Mouse (Mus musculus) heart, postnatal 36 days (tissue): ENCODE data around the gene Gm44503. TPM values are rescaled to one million over a fixed set of nuclear protein-coding genes. Genes with fewer than 3 reads are reported as not detected.

Source experiments
- microRNA-seq, 2 experiments: library from miRNA; unstranded; fragments of <30 nt; microRNA quantifications; one replicate each; pipeline ENCODE4 v1.2.0; 2021; ENCODE audit warnings: borderline number of aligned reads in 2 of 2
- total RNA-seq, 2 experiments: library from RNA; stranded (reverse); gene quantifications; 2 replicates each; pipeline ENCODE4 v1.2.3; 2021

Gene Gm44503
- total RNA-seq, 2 experiments from 2014 or later, result not detected

Small RNA genes lying within 50 kb of the gene (microRNA-seq; reads per million reads assigned to microRNA genes)
- gene Gm27353, result 0 reads per million in 2 experiments

Other genes starting within 250 kb of the Gm44503 start
- under 1 TPM; 0.30 to 0.33 TPM for gene Prtg, start 152.0 kb upstream of the Gm44503 start, total RNA-seq
- 10 to 100 TPM; 11.9 to 12.5 TPM for gene Pygo1, start 33.2 kb upstream of the Gm44503 start, total RNA-seq
- gene Dyx1c1, start 67 bp upstream of the Gm44503 start, total RNA-seq, result under 1 TPM; 0.50 to 0.84 TPM
- gene Ccpg1os, start 26.5 kb downstream of the Gm44503 start, total RNA-seq, result 1 to 10 TPM; 8.9 to 9.7 TPM
- gene Ccpg1, start 26.6 kb downstream of the Gm44503 start, total RNA-seq, result 10 to 100 TPM; 81.3 to 92.5 TPM
- gene Pigb, start 81.5 kb downstream of the Gm44503 start, total RNA-seq, result 1 to 10 TPM; 2.0 to 2.4 TPM
- gene Rab27a, start 86.0 kb downstream of the Gm44503 start, total RNA-seq, result 1 to 10 TPM; 3.6 to 4.4 TPM
- not detected for gene Khdc3, start 143.0 kb downstream of the Gm44503 start, total RNA-seq
- not detected for gene Gm20509, start 143.6 kb downstream of the Gm44503 start, total RNA-seq
- 10 to 100 TPM; 50.5 to 50.8 TPM for gene Rsl24d1, start 154.6 kb downstream of the Gm44503 start, total RNA-seq